Mouse (Mus musculus) ES-E14 (cell line): ENCODE data around the gene Rpl23a. TPM values are rescaled to one million over a fixed set of nuclear protein-coding genes. Genes with fewer than 3 reads are reported as not detected.
A peak's percentile ranks its signal among the peaks of the same experiment; 100 is the strongest.
"Not testable (repeated sequence)": the region's sequence is repeated elsewhere in the genome, so short reads cannot be mapped to it uniquely, and the experiment has no call there.

Experiments
- DNase-seq: peaks from one replicate; pipeline ENCODE4 v3.0.0-alpha.2; 2013; ENCODE audit warnings: low read depth, low spot score
- H3K27ac ChIP-seq: 2 replicates; pipeline ENCODE4 v1.5.1; 2012; ENCODE audit warnings: low read depth, mild to moderate bottlenecking, low read length, moderate library complexity, mixed read lengths; ENCODE audit not compliant: poor library complexity, insufficient read depth, severe bottlenecking
- H3K36me3 ChIP-seq: 2 replicates; pipeline ENCODE4 v1.6.1; 2012; ENCODE audit warnings: mild to moderate bottlenecking, low read length, moderate library complexity, mixed read lengths; ENCODE audit not compliant: control insufficient read depth, poor library complexity, insufficient read depth, severe bottlenecking
- H3K4me1 ChIP-seq, 2 experiments: fragments of 150-350 bp in 1 of 2; sonication (generic) in 1 of 2; 2 replicates each; pipeline ENCODE4 v1.6.1; 2012; ENCODE audit warnings: low read length in 2 of 2, mild to moderate bottlenecking in 1 of 2, mixed read lengths in 1 of 2; ENCODE audit not compliant: control insufficient read depth in 2 of 2, insufficient read depth in 2 of 2, poor library complexity in 1 of 2
- H3K4me3 ChIP-seq, 2 experiments: fragments of 150-350 bp in 1 of 2; sonication (generic) in 1 of 2; 2 replicates each; pipeline ENCODE4 v1.5.1; 2012; ENCODE audit warnings: low read length in 2 of 2, low read depth in 1 of 2, mild to moderate bottlenecking in 1 of 2, mixed read lengths in 1 of 2; ENCODE audit not compliant: insufficient read depth in 1 of 2, poor library complexity in 1 of 2, severe bottlenecking in 1 of 2
- H3K9ac ChIP-seq: 2 replicates; pipeline ENCODE4 v1.6.1; 2012; ENCODE audit warnings: low read depth, mild to moderate bottlenecking, low read length, mixed read lengths; ENCODE audit not compliant: poor library complexity, insufficient read depth, severe bottlenecking
- H3K9me3 ChIP-seq: fragments of 150-350 bp; sonication (generic); 2 replicates; pipeline ENCODE4 v1.6.1; 2012; ENCODE audit warnings: low read depth, mild to moderate bottlenecking, low read length; ENCODE audit not compliant: control insufficient read depth, insufficient read depth
- CHD2 ChIP-seq: IDR thresholded peaks from 2 replicates; pipeline ENCODE4 v1.6.1; 2014; ENCODE audit warnings: mild to moderate bottlenecking, low read depth, low read length, inconsistent platforms
- HCFC1 ChIP-seq: IDR thresholded peaks from 2 replicates; pipeline ENCODE4 v1.6.1; 2012; ENCODE audit warnings: low read length, inconsistent platforms, borderline replicate concordance; ENCODE audit not compliant: insufficient read depth
- MAFK ChIP-seq: IDR thresholded peaks from 2 replicates; pipeline ENCODE4 v1.6.1; 2014; ENCODE audit warnings: mild to moderate bottlenecking, low read depth, low read length, inconsistent platforms; ENCODE audit not compliant: insufficient read depth
- ZC3H11A ChIP-seq: IDR thresholded peaks from 2 replicates; pipeline ENCODE4 v1.6.1; 2012; ENCODE audit warnings: low read depth, mild to moderate bottlenecking, inconsistent platforms, low read length, borderline replicate concordance
- ZNF384 ChIP-seq: IDR thresholded peaks from 2 replicates; pipeline ENCODE4 v1.6.1; 2012; ENCODE audit warnings: low read depth, low read length, inconsistent platforms
- in situ Hi-C, 2 experiments: fragments of 600-800 bp; cut with MboI; formaldehyde crosslinking; loops; one replicate each; pipeline ENCODE4 v1.15.1; 2025; ENCODE audit warnings: low sequenced_read_pairs in 2 of 2, inconsistent platforms in 1 of 2; ENCODE audit not compliant: unreplicated experiment in 2 of 2
- total RNA-seq: library from RNA; depleted of rRNA; stranded (reverse); fragments of 300-350 nt; gene quantifications from 2 replicates; pipeline ENCODE4 v1.2.3, GENCODE M21; 2012

The Rpl23a gene
- total RNA-seq, 1 experiment, result 2,664 TPM

DNA sequence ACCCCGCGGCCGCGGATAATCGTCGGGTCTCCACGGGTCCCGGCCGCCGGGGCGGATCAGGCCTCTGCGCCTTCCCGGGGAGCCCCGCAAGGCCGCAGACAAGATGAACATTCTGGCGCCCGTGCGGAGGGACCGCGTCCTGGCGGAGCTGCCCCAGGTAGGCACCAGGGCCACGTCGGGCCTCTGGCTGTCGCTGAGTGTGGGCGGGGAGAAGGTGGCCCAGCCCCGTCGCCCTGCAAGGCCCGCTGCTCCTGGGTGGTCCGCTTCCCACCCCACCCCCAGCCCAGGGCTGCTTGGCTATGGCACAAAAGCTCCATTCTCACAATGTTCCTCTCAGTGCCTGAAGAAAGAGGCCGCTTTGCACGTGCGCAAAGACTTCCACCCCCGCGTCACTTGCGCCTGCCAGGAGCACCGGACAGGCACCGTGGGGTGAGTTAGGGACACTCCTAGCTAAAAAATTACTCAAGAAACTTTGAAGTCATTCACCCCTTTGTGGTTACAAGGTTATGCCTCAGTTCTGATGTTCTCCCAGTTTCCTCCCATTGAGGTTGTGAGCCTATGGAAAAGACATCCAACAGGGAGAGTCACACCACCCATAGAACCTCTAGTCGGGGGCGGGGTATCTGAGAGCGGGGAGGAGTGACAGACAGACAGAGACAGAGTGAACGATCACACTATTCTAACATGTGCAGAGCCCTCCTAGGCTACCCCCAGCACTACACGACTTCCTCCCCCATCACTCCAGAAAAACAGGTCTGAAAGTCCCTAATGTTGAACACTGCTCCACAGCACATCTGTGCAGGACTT lies 6.1 kb upstream of the Rpl23a start:
- H3K9me3 ChIP-seq, result no peaks in the 10 kb centered on the region
- peak overlapping the region; percentile 94 for H3K9ac ChIP-seq
- H3K36me3 ChIP-seq, result peaks cover 14% of the 10 kb centered on the region
- H3K4me1 ChIP-seq, result peaks cover 6 to 9% of the 10 kb centered on the region in 2 experiments
- no peak for TF ChIP-seq ZNF384
- no peak for TF ChIP-seq ZC3H11A
- no peak for TF ChIP-seq HCFC1
- TF ChIP-seq CHD2, result no peak
- TF ChIP-seq MAFK, result no peak
- H3K27ac ChIP-seq, result peak overlapping the region; percentile 74
- no peak for DNase-seq
- H3K4me3 ChIP-seq, result peak overlapping the region; percentile 88 to 94
- in situ Hi-C loops, result no loop called here

- H3K4me1 ChIP-seq, result peaks cover 6 to 9% of the 10 kb centered on the region in 2 experiments
- H3K27ac ChIP-seq, result peak within 1 kb of the TSS; percentile 74
- no peak for TF ChIP-seq HCFC1
- no peaks in the 10 kb centered on the region for H3K9me3 ChIP-seq
- peak within 1 kb of the TSS; percentile 94 for H3K9ac ChIP-seq
- H3K36me3 ChIP-seq, result peaks cover 14% of the 10 kb centered on the region
- DNase-seq, result no peak
- in situ Hi-C loops, result no loop called here
- peak within 1 kb of the TSS; percentile 88 to 94 for H3K4me3 ChIP-seq
Observed at GRCm38 (mm10) chr11:78188331-78189233, 5.2 kb upstream of the Rpl23a start, which contains the start of gene Rab34. Gene Rab34, plus strand, starts transcription at chr11:78188430.

GRCm38 (mm10) chr11:78184702-78185101 lies 1.3 kb upstream of the Rpl23a start:
- in situ Hi-C loops, result not testable (repeated sequence)

GRCm38 (mm10) chr11:78183884-78184514 lies 615 bp upstream of the Rpl23a start:
- no peaks in the 10 kb centered on the region; a peak in 1 of 4 replicates for H3K4me1 ChIP-seq

More at GRCm38 (mm10) chr11:78184702-78185101, 1.3 kb upstream of the Rpl23a start:
- peaks cover 30% of the 10 kb centered on the region for H3K36me3 ChIP-seq
- not testable (repeated sequence) for H3K9me3 ChIP-seq, DNase-seq, H3K27ac ChIP-seq, H3K4me1 ChIP-seq
- H3K9ac ChIP-seq, result peak overlapping the region; percentile 88; the same call in 1 of the 2 replicates
- H3K4me3 ChIP-seq, result peak overlapping the region in 1 of 2 experiments; percentile 88; a peak in 1 of 4 replicates

More at GRCm38 (mm10) chr11:78183884-78184514, 615 bp upstream of the Rpl23a start:
- peaks cover 34% of the 10 kb centered on the region for H3K36me3 ChIP-seq
- peak overlapping the region; percentile 72 for H3K27ac ChIP-seq
- no peaks in the 10 kb centered on the region for H3K9me3 ChIP-seq
- TF ChIP-seq HCFC1 (no peak), ZNF384 (no peak), CHD2 (no peak), MAFK (no peak), ZC3H11A (no peak)
- peak overlapping the region; percentile 88 to 89 for H3K4me3 ChIP-seq
- peak overlapping the region; percentile 88 for H3K9ac ChIP-seq
- DNase-seq, result no peak
- in situ Hi-C loops, result no loop called here
